Mouse (Mus musculus) yolk sac, embryonic 10.5 days (tissue): ENCODE data around the gene Dhrs3.

Source experiments
- DNase-seq: peaks from one replicate; pipeline ENCODE4 v3.0.0-alpha.2; 2017; ENCODE audit warnings: low spot score

Dhrs3 gene

GRCm38 (mm10) chr4:144898036-144898649 is 5.5 kb downstream of the Dhrs3 start:
- DNase-seq, result peak; percentile 70

DNA sequence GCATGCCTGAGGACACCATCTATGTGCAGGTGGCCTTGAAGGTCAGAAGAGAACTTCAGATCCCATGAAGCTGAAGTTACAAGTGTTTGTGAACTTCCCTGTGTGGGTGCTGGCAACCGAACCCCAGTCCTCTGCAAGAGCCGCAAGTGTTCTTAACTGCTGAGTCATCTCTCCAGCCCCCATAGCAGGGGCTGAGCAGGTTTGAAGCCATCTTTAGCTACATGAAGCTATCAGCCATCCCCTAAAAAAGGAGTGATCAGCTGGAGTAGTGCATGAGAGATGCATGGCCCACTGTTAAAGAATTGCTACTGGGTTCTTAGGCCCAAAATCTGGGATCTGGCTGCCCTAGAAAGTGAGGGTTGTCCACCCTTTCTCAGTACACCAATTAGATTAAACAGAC is 6.1 kb downstream of the Dhrs3 start:
- DNase-seq, result no peak

DNA sequence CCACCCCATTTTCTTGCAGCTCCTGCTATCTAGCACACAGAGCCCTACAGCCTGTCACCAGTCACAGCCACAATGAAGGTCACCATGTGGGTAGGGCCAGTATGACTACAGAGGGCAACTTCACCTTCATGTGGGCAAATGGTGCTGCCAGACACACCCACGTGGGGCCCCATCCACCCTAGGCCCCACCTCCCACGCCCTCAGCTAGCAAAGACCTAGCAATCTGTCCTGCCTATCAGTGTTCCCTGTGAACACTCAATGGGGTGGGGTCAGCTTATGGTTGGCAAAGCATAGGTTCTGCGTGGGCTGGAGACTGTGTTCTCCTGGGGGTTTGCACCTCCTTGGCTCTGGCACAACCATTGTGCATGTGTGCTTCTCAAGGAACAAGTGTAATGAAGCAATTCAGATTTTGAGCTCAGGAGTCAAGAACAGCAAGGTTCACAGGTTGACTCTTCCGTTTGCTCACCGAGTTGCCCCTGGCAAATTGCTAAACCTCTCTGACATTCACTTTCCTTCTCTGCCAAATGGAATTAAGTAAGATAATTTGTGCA is 9.0 kb downstream of the Dhrs3 start:
- no peak for DNase-seq

- no peak for DNase-seq
These were observed 10.5 kb downstream of the Dhrs3 start for GRCm38 (mm10) chr4:144903088-144903487.

- peak; percentile 87 for DNase-seq
These were observed 11.3 kb downstream of the Dhrs3 start for GRCm38 (mm10) chr4:144903932-144904331.

DNA sequence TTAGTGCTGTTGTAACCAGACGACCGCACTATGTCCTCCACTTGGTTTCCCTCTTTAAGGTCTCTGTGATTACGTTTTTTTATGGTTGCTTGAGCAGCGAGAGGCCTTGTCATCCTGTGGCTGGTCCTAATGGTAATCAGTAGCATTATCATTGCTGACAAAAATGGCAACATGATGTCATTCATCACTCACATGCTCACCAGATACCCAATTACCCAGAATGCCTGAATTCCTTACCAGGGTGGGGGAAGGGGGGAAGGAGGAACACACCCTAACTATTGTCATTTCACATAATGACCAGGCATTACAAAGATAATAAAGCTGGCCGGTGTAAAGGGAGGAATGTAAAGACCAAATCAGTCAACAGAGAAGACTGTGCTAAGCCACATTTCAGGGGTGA is 12.5 kb downstream of the Dhrs3 start:
- DNase-seq, result no peak

DNA sequence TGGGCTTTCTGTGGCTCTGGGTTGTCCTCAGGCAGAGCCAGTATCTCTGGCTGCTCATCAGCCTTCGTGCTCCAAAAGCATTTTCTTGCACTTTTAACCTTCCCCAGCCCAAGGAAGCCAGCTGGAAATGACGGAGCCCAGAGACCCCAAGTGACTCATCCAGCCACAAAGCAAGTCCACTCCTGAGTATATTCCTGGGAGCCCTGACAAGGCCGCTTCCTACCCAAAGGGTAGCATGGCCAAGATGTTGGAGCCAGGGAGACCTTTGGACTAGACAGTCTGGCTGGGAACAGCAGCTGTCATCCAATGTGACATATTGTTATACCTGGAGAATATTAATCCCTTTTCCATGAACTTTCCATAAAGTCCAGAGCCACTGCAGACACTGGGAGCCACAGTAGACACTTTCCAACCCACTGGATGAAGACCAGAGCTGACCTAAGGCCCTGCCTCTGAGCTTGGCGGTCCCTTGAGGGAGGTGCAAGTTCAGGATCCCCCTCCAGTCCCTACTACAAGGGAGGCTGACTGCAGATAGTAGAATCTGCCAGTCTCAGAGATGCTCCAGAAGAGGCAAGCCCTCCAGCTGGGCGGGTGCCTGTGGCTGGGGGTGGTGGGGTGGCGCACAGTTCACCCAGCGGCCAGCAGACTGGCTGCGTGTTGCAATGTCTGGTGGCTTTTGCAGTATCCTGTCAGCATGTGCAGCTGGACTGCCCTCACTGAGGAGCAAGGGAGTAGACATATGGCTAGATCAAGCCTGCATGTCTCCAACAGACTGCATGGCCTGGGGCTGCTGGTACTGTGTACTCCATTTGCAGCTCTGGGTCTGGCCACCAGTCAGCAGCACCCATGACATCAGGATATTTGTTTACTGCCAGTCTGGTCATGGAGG is 13.6 kb downstream of the Dhrs3 start:
- DNase-seq, result peak; percentile 32

DNA sequence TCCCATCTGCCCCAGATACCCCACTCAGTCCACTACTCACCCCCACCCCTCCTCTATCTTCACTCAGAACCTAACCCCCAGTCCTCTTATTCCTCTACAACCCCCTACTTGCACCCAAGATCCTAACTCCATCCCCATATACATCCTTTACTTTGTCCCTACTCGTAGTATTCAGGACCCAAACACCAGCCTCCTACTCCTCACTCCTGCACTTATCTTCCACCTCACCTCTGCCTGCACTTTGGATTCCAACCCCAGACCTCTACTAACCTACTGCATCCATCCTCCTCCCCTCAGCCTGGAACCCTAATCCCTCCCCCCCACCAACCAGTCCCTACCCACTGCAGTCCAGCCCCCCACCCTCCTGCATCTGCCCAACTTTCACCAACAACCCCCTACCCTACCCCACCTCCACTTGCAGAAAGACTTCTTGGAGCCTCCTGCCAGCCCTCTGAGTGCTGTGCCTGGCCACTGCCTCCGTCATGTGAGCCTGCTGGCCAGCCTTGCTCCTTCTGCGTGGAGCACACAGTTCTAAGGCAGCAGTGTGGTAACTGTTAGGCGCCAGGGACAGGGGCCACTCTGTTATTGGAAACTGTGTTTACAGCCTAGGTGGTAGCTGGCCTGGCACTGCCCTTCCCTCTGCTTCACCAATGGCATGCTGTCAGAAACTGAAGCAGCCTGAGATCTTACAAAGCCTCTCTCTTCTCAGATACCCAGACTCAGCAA is 14.5 kb downstream of the Dhrs3 start:
- DNase-seq, result no peak

DNA sequence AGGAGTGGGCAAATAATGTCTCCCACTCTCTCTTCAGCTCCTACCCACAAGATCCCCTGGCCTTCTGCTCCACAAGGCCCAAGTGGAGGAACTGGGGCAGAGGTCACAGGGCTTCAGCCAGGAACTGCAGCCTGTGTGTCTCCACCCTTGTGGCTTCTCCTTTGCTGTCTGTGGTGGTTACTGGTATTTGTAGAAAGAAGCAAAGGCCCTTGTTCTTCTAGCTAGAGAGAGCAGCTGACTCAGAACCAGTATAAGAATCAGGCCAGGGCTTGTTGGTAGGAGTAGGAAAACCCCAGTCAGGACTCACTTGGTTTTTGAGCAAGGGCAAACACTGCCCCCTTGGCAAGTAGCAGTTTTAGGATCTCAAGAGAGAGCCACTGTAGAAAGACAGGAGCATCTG is 16.2 kb downstream of the Dhrs3 start:
- DNase-seq, result no peak

DNA sequence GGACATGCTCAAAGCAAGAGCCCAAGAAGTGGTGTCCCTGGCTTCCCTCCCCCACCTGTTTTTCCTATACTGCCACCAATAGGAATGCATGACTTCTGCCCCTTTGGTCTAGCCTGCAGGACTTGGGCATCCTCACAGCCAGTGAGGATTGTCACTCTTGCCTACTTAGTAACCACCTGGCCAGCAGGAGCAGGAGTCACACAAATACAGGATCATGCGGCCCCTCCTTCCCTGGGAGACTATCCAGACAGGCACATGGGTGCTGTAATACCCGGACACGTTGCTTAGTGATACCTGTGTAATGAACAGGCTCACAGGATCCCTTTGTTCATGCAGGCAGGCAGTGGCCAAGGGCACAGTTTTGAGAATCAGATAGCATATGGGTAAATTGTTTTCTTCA is 17.7 kb downstream of the Dhrs3 start:
- DNase-seq, result no peak

DNA sequence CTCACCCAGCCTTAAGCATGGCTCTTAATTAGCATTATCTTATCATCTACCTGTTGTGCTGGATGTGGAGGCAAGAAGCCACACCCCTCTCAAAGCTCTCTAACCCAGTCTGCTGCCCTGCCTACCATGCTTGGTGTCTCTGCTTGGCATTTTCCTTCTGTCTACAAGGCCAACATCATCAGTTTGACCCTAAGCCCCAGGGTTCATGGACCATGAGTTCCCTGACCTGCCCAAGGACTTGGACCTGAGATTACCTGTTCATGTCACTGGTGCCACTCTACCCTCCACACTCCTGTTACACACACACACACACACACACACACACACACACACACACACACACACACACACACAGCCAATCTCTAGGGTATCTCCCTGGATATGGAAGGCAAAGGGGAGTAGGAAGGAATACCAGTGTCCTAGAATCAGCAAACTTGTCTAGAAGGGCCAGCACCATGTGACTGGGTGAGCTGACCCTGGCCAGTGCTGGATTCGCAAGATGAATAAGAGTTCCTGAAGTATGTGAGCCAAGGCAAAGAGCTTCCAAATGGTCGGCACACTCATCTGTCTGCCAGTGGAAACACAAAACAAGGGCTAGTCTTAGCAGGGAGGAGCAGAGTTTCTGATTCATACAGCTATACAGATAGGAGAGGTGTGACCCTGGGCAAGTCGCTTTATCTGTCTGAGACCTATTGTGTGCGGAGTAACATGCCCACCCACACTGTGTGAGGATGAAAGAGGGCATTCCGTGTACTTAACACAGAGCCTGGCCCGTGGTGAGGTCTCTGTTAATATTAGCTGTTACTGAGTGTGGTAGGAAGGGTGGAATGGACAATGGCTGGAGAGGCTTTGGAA is 20.9 kb downstream of the Dhrs3 start:
- no peak for DNase-seq

- DNase-seq, result no peak
These were observed 23.9 kb downstream of the Dhrs3 start for GRCm38 (mm10) chr4:144916520-144916919.

GRCm38 (mm10) chr4:144917101-144917500 is 24.5 kb downstream of the Dhrs3 start:
- no peak for DNase-seq

DNA sequence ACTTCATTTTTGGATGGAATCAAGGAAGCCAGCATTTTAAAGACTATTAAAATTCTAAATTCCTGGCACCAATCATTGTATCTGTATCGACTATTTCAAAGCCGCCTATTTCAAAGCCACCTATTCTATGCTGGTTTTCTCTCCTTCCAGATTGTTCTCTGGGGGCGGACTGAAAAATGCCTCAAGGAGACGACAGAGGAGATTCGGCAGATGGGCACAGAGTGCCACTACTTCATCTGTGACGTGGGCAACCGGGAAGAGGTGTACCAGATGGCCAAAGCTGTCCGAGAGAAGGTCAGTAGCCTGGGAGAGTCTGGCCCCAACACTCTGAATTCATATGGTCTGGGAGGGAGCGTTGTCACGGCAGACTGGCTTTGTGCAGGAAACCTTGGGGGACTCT is 25.9 kb downstream of the Dhrs3 start:
- no peak for DNase-seq

DNA sequence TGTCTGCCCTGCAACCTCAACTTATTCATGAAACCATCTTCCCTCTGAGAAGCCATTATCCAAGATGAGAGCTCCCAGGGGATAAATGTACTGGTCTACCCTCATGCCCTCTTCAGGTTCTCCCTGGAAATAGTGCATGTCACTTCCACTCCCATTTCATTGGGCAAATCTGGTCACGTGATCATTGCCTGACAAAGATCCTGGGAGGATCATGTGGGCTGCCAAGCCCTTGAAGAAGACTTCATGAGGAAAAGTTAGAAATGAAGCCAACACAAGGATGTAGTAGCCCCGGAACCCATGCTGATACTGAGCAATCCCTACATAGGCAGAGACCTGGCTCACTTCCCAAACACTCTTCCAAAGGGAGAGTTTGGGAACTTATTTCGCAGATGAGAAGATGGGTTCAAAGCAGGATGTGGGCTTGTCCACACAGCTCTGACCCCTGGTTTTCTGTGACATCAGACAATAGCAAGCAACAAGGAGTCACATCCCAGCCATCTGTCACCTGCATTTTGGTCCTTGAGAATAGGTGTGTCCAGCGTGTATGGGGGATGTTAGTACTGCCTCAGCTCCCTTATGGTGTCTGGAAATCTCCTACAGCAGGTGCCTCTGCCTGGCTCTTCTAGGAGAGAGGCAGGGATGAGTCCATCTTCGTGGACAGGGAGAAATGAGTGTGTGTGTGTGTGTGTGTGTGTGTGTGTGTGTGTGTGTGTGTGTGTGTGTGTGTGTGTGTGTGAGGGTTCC is 36.2 kb downstream of the Dhrs3 start:
- DNase-seq, result no peak

DNA sequence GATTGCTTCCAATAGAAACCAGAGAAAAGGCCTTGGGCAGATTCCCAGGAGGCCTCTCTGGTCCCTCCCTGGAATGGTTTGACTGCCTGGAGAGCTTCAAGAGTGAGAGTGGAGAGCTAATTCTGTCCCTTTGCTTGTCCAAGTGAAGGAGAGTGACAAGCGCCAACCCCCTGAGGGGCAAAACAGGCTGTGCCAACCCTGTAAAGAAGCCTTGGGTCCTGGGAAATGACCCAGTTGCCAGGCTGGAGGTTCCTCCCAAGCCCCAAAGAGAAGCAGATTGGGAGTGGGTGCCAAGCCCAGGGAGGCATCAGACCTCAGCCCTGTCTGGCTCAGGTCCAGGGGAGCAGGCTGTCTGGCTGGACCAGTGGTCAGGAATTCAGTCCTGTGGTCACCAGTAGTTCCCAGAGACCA is 37.2 kb downstream of the Dhrs3 start:
- no peak for DNase-seq

GRCm38 (mm10) chr4:144930366-144930765 is 37.7 kb downstream of the Dhrs3 start:
- peak; percentile 68 for DNase-seq

DNA sequence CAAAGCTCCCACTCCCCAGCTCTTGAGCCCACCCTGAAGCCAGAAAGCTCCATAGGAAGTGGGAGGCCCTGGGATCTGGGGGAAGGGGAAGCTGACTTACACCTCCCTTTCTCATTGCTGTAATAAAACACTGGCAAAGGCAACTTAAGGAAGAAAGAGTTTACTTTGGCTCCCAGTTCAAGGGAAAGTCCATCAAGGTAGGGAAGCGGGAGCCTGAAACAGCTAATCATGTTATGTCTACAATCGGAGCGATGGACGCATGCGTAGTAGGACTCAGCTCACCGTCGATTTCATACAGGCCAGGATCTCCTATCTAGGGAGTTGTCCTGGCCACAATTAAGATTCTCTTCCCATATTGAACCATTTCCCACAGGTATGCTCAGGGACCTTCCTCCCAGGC is 38.5 kb downstream of the Dhrs3 start:
- DNase-seq, result no peak

DNA sequence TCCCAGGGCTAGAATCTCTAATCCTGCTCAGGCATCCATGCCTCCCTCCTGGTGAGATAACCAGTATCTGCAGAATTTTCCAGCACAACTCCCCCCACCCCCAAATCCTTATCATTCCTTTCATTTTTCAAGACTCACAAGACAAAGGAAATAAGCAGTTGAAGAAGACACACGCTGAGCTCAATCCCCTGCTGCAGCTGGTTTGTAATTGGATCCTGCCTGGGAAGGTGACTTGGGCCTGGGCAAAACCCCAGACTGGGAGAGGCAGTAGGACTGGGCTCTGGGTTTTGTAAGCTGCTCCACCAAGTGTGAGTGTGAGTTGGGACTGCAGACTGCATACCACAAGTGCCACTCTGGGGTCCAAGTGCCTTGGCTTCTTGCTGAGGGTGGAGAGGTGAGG is 41.9 kb downstream of the Dhrs3 start:
- no peak for DNase-seq

GRCm38 (mm10) chr4:144936563-144937154 is 44.0 kb downstream of the Dhrs3 start:
- no peak for DNase-seq
